Mouse (Mus musculus): Measurements from ENCODE around the gene Ier3. TPM values are rescaled to one million over a fixed set of nuclear protein-coding genes. Genes with fewer than 3 reads are reported as not detected.

Ier3 gene
- polyA plus RNA-seq (2014; fragmentation: Nextera tagmentation; extraction: Ambion mirVana) = 4.4 and 5.1 TPM in 2 replicates

DNA sequence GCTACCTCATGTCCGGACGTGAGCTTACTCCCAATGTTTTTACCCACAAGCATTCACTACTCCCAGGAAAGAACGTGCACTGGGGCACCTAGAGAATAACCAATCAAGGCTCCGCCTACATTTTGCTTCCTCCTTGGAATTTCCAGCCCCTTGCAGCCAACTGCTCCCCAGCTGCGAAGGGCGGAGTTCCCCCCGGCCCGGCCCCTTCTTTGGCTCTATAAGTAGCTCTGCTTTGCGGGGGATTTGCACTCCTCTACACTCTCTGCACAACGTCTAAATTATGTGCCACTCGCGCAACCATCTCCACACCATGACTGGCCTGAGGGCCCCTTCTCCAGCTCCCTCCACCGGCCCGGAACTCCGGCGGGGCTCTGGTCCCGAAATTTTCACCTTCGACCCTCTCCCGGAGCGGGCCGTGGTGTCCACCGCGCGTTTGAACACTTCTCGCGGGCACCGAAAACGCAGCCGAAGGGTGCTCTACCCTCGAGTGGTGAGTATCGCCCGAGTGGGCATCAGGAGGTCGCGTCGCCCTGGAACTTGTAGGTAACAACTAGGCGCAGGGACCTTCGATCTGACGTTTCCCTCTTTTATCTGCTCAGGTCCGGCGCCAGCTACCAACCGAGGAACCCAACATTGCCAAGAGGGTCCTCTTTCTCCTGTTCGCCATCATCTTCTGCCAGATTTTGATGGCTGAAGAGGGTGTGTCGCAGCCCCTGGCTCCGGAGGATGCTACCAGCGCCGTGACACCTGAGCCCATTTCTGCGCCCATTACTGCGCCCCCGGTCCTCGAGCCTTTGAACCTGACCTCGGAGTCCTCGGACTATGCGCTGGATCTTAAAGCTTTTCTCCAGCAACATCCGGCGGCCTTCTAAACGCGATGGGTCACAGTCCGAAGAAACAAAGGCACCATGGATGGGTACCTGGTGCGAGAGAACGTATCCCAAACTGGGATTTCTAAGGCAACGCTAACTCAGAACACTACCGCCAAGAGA, at the start of gene Ier3:
Gene Ier3, plus strand, starts transcription at position 246 of the 992 bp plus-strand sequence.
- Histone ChIP-seq H3K9me3 (ENCODE audit: control insufficient read depth, low read length) (no peaks in the 10 kb centered on the region), H3K27ac (ENCODE audit: low read depth) (peak within 1 kb of the TSS; percentile 54; the same call in 1 of the 2 replicates), H3K4me3 (ENCODE audit: low read depth, low read length) (peak within 1 kb of the TSS; percentile 65), H3K36me3 (ENCODE audit: control insufficient read depth, insufficient read depth, low read length) (peaks cover 18% of the 10 kb centered on the region), H3K4me1 (replicated peaks; ENCODE audit: control insufficient read depth, insufficient read depth, low read length) (peaks cover 19% of the 10 kb centered on the region), H3K9ac (ENCODE audit: low read length) (peak within 1 kb of the TSS; percentile 64), H3K27me3 (replicated peaks; ENCODE audit: control insufficient read depth, insufficient read depth, low read length) (no peaks in the 10 kb centered on the region), H3K4me2 (ENCODE audit: low read length) (peak within 1 kb of the TSS; percentile 98)
- under 1% methylated on average over 62 of the region's 62 CpGs for WGBS
- DNase-seq (ENCODE audit: low spot score) = peak; percentile 91
- ATAC-seq (replicated peaks; ENCODE audit: low FRiP score, low TSS enrichment, low read depth) = peak; percentile 56

DNA sequence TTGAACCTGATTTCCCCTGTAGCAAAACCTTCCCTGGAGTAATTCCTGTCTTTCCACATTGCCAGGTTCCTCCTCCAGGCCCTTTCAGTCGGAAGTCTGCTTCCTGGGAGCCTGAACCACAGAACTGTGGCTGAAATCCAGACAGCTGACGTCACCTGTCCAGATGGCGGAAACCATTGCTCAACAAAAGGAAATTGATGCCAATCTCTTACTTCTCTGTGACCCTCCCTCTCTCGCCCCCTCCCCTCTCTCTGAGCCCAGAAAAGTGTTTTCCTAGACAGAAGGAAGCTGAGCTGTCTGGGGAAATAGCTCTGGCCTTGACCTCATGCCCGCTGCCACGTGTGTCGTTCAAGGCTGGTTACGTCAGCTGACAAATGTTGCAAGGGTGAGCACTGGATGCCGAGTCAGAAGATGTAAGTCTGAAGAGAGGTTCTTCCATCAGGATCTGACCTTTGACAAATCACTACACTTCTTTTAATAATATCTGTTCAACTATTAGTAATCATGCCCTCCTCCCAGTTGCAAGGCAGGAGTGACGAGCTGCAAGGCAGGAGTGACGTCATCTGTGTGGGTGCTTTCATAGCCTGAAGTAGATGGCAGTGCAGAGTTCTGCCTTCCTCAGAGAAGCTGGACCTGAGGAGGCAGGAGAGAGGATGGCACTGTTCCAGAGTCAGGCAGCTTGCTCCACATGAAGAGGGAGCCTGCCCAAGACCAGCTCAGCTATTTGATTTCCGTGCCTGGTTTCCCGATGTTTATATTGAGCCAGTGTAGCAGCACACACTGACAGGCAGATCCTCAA, 44.5 kb upstream of the Ier3 start:
- H3K27me3 ChIP-seq (replicated peaks; ENCODE audit: control insufficient read depth, insufficient read depth, low read length) = no peaks in the 10 kb centered on the region
- no peak overlapping the region for H3K9ac ChIP-seq (ENCODE audit: low read length)
- H3K27ac ChIP-seq (ENCODE audit: low read depth) = peak overlapping the region; percentile 74
- 30% methylated on average over 13 of the region's 13 CpGs for WGBS
- H3K4me2 ChIP-seq (ENCODE audit: low read length) = peak overlapping the region; percentile 23
- peaks cover 14% of the 10 kb centered on the region; the same call in 1 of the 2 replicates for H3K4me1 ChIP-seq (replicated peaks; ENCODE audit: control insufficient read depth, insufficient read depth, low read length)
- ATAC-seq (replicated peaks; ENCODE audit: low FRiP score, low TSS enrichment, low read depth) (peak; percentile 77; the same call in 1 of the 2 replicates), DNase-seq (ENCODE audit: low spot score) (peak; percentile 72)
- H3K36me3 ChIP-seq (ENCODE audit: control insufficient read depth, insufficient read depth, low read length) = no peaks in the 10 kb centered on the region
- no peaks in the 10 kb centered on the region for H3K9me3 ChIP-seq (ENCODE audit: control insufficient read depth, low read length)
- no peak overlapping the region for H3K4me3 ChIP-seq (ENCODE audit: low read depth, low read length)

DNA sequence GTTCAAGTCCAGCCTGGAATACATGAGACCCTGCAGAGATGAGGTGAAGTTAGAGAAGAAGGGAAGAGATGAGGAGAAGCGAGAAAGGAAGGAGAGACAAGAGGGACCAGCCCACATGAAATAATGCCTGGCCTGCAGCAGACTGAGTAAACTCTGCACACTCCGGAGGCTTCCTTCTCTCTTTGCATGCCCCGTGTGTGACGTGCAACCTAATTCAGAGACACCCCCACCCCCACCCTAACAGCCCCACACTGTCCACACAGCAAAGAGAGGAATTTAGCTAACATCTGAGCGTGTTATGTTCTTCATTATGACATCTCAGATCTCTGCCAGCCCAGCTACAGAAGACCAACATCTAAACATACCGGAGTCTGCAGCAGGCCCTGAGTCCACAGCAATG, 42.5 kb upstream of the Ier3 start:
- Histone ChIP-seq H3K9ac (ENCODE audit: low read length) (no peak overlapping the region), H3K27ac (ENCODE audit: low read depth) (0 out of 2 replicates have a peak overlapping the region, but pooled peaks have one; percentile 0), H3K27me3 (replicated peaks; ENCODE audit: control insufficient read depth, insufficient read depth, low read length) (no peaks in the 10 kb centered on the region), H3K4me3 (ENCODE audit: low read depth, low read length) (no peak overlapping the region), H3K4me1 (replicated peaks; ENCODE audit: control insufficient read depth, insufficient read depth, low read length) (peaks cover 14% of the 10 kb centered on the region; the same call in 1 of the 2 replicates), H3K9me3 (ENCODE audit: control insufficient read depth, low read length) (no peaks in the 10 kb centered on the region), H3K4me2 (ENCODE audit: low read length) (no peak overlapping the region), H3K36me3 (ENCODE audit: control insufficient read depth, insufficient read depth, low read length) (no peaks in the 10 kb centered on the region)
- ATAC-seq (replicated peaks; ENCODE audit: low FRiP score, low TSS enrichment, low read depth) (no peak), DNase-seq (ENCODE audit: low spot score) (no peak)
- WGBS = 42% methylated on average over 6 of the region's 6 CpGs

DNA sequence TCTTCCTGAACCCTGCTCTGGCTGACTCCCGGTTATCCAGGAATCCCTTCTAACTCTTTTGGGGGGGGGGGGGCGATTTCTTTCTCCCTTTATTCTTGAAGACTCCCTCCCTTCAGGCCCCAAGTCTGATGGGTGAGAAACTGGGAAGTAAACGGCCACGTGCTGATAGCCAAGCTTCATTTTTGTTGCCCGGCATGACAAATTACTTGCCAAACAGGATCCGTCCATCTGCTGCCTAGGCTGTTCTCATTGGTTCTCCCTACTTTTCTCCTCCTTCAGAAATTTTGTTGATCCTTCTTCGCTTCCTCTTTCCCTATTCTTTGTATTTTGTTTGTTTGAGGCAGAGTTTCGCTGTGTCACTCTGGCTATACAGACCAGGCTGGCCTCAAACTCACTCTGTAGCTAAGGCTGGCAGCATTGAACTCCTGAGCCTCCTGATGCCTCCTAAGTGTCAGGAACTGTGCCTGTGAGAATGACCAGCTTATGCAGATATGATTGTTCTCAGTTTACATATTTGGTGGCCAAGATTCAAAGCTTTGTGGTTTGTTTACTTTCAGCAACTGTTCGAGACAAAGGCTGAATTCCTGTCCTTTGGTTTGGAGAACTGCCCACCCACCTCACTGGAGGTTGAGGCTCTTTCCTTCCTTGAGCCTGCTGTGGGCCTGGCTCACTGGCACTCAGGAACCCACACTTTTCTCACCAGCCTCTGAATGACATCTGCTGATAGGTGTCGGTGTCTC, 41.8 kb upstream of the Ier3 start:
- WGBS = 59% methylated on average over 10 of the region's 10 CpGs
- H3K36me3 ChIP-seq (ENCODE audit: control insufficient read depth, insufficient read depth, low read length) = no peaks in the 10 kb centered on the region
- H3K4me3 ChIP-seq (ENCODE audit: low read depth, low read length) = no peak overlapping the region
- DNase-seq (ENCODE audit: low spot score) = no peak
- ATAC-seq (replicated peaks; ENCODE audit: low FRiP score, low TSS enrichment, low read depth) = no peak
- H3K4me2 ChIP-seq (ENCODE audit: low read length) = no peak overlapping the region
- peaks cover 14% of the 10 kb centered on the region; the same call in 1 of the 2 replicates for H3K4me1 ChIP-seq (replicated peaks; ENCODE audit: control insufficient read depth, insufficient read depth, low read length)
- H3K27me3 ChIP-seq (replicated peaks; ENCODE audit: control insufficient read depth, insufficient read depth, low read length) = no peaks in the 10 kb centered on the region
- no peaks in the 10 kb centered on the region for H3K9me3 ChIP-seq (ENCODE audit: control insufficient read depth, low read length)
- H3K27ac ChIP-seq (ENCODE audit: low read depth) = 0 out of 2 replicates have a peak overlapping the region, but pooled peaks have one; percentile 0
- H3K9ac ChIP-seq (ENCODE audit: low read length) = no peak overlapping the region

DNA sequence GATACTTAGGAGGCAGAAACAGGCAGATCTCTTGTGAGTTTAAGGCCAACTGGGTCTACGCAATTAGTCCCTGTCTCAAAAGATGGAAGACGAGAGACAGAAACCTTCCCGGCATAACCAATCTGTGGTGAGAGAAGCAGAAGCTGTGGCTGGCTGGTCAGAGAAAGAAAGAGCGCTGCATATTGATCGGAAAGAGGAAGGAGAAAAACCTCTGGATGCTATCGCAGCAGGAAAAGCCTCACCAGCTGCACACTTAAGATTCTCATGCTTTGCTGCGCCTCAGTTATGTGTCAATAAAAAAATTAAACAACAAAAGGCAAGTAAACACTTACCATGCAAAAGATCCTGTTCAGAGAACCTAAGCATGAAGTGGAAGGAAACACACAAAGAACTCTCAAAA, 41.1 kb upstream of the Ier3 start:
- no peak overlapping the region for H3K27ac ChIP-seq (ENCODE audit: low read depth)
- no peaks in the 10 kb centered on the region for H3K9me3 ChIP-seq (ENCODE audit: control insufficient read depth, low read length)
- H3K36me3 ChIP-seq (ENCODE audit: control insufficient read depth, insufficient read depth, low read length) = no peaks in the 10 kb centered on the region
- no peak for ATAC-seq (replicated peaks; ENCODE audit: low FRiP score, low TSS enrichment, low read depth)
- H3K4me3 ChIP-seq (ENCODE audit: low read depth, low read length) = no peak overlapping the region
- H3K9ac ChIP-seq (ENCODE audit: low read length) = no peak overlapping the region
- WGBS = 87% methylated on average over 7 of the region's 7 CpGs
- no peak overlapping the region for H3K4me2 ChIP-seq (ENCODE audit: low read length)
- DNase-seq (ENCODE audit: low spot score) = no peak
- peaks cover 14% of the 10 kb centered on the region; the same call in 1 of the 2 replicates for H3K4me1 ChIP-seq (replicated peaks; ENCODE audit: control insufficient read depth, insufficient read depth, low read length)
- no peaks in the 10 kb centered on the region for H3K27me3 ChIP-seq (replicated peaks; ENCODE audit: control insufficient read depth, insufficient read depth, low read length)

DNA sequence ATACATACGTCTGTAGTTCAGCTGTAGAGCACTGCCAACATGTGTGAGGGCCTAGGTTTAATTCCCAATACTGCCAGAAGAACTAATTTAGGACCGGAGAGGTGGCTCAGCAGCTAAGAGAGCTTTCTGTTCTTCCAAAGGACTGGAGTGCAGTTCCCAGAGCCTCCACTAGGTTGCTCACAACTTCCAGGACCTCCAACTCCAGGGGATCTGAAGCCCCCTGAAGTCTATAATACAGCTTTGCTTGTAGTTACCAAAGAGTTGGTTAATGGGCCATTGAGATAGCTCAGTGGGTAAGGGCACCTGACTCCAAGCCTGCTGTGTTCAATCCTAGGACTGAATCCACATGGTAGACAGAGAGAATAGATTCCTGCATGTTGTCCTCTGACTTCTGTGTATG, 39.1 kb upstream of the Ier3 start:
- ATAC-seq (replicated peaks; ENCODE audit: low FRiP score, low TSS enrichment, low read depth) (no peak), DNase-seq (ENCODE audit: low spot score) (no peak)
- WGBS = 77% methylated on average over 2 of the region's 2 CpGs
- Histone ChIP-seq H3K4me1 (replicated peaks; ENCODE audit: control insufficient read depth, insufficient read depth, low read length) (peaks cover 6% of the 10 kb centered on the region; the same call in 1 of the 2 replicates), H3K27ac (ENCODE audit: low read depth) (no peak overlapping the region), H3K27me3 (replicated peaks; ENCODE audit: control insufficient read depth, insufficient read depth, low read length) (no peaks in the 10 kb centered on the region), H3K9me3 (ENCODE audit: control insufficient read depth, low read length) (no peaks in the 10 kb centered on the region), H3K9ac (ENCODE audit: low read length) (no peak overlapping the region), H3K4me2 (ENCODE audit: low read length) (no peak overlapping the region), H3K4me3 (ENCODE audit: low read depth, low read length) (no peak overlapping the region), H3K36me3 (ENCODE audit: control insufficient read depth, insufficient read depth, low read length) (no peaks in the 10 kb centered on the region)

GRCm38 (mm10) chr17:35782924-35783323, 38.6 kb upstream of the Ier3 start:
- no peaks in the 10 kb centered on the region for H3K36me3 ChIP-seq (ENCODE audit: control insufficient read depth, insufficient read depth, low read length)
- DNase-seq (ENCODE audit: low spot score) (no peak), ATAC-seq (replicated peaks; ENCODE audit: low FRiP score, low TSS enrichment, low read depth) (no peak)
- no peak overlapping the region for H3K4me3 ChIP-seq (ENCODE audit: low read depth, low read length)
- no peak overlapping the region for H3K27ac ChIP-seq (ENCODE audit: low read depth)
- no peak overlapping the region for H3K4me2 ChIP-seq (ENCODE audit: low read length)
- H3K9ac ChIP-seq (ENCODE audit: low read length) = no peak overlapping the region
- 0 out of 2 replicates have a peak, but pooled peaks cover 3% of the 10 kb centered on the region for H3K4me1 ChIP-seq (replicated peaks; ENCODE audit: control insufficient read depth, insufficient read depth, low read length)
- H3K27me3 ChIP-seq (replicated peaks; ENCODE audit: control insufficient read depth, insufficient read depth, low read length) = no peaks in the 10 kb centered on the region
- H3K9me3 ChIP-seq (ENCODE audit: control insufficient read depth, low read length) = no peaks in the 10 kb centered on the region
- WGBS = 73% methylated on average over 5 of the region's 5 CpGs

- Histone ChIP-seq H3K9me3 (ENCODE audit: control insufficient read depth, low read length) (no peaks in the 10 kb centered on the region), H3K9ac (ENCODE audit: low read length) (no peak overlapping the region), H3K27ac (ENCODE audit: low read depth) (no peak overlapping the region), H3K4me3 (ENCODE audit: low read depth, low read length) (no peak overlapping the region), H3K4me2 (ENCODE audit: low read length) (no peak overlapping the region), H3K27me3 (replicated peaks; ENCODE audit: control insufficient read depth, insufficient read depth, low read length) (no peaks in the 10 kb centered on the region), H3K36me3 (ENCODE audit: control insufficient read depth, insufficient read depth, low read length) (no peaks in the 10 kb centered on the region), H3K4me1 (replicated peaks; ENCODE audit: control insufficient read depth, insufficient read depth, low read length) (0 out of 2 replicates have a peak, but pooled peaks cover 3% of the 10 kb centered on the region)
- ATAC-seq (replicated peaks; ENCODE audit: low FRiP score, low TSS enrichment, low read depth) (0 out of 2 replicates have a peak, but pooled peaks have one; percentile 43), DNase-seq (ENCODE audit: low spot score) (no peak)
- WGBS = 65% methylated on average over 6 of the region's 6 CpGs
These were observed 37.5 kb upstream of the Ier3 start for GRCm38 (mm10) chr17:35783944-35784343.
